Mouse (Mus musculus): ENCODE results near the gene Araf.
"Not testable (repeated sequence)": the region's sequence is repeated elsewhere in the genome, so short reads cannot be mapped to it uniquely, and the experiment has no call there.

Araf gene

DNA sequence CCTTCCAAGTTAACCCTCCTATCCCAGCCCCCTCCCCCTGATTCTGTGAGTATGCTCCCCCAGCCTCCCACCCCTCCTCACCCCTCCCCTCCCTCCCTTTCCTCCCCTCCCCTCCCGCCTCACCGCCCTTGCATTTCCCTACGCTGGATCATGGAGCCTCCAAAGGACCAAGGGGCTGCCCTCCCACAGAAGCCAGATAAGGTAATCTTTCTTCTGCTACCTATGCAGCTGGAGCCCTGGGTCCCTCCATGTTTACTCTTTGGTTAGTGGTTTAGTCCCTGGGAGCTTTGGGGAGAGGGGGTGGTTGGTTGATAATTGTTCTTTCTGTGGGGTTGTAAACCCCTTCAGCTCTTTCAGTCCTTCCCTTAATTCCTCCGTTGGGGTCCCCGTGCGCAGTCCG lies at the start of gene Araf:
Gene Araf, plus strand, starts transcription at position 134 of the 400 bp plus-strand sequence.
- DNase-seq, result no peak

DNA sequence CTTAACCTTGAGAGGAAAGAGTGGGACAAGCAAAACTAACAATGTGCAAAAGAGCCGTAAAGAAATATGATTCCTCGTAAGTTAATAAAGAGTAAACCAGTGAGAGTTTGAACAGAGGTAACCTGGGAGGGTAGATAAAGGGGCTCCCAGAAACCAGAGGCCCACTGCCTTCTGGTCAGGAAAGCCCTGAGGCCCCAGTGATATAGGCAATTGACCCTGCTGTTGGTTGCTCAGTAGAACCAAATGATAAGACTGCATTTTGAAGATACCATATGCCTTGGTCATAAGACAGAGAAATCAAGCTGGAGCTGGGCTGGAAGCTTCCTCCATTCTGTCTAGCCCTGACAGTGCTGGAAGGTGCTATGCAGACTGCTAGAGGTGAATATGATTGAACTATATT lies 48.8 kb upstream of the Araf start:
- no peak for DNase-seq

DNA sequence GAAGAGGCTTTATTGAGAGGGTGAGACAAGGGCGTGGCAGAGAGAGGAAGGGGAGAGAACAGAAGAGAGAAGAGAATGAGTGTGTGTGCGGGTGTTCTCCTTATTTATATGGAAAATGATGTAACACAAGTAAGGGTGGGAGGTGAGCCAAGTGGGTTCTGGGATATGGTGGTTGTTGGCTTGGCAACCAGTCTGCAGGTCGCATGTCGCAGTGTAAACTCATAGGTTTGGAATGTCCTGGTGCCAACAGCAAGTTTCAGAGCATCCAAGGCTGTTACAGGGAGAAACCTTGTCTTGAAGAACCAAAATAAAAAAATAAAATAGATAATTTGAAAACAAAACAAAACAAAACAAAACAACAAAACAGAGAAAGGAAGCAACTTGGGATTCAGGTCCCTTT lies 36.4 kb upstream of the Araf start:
- DNase-seq, result no peak

DNA sequence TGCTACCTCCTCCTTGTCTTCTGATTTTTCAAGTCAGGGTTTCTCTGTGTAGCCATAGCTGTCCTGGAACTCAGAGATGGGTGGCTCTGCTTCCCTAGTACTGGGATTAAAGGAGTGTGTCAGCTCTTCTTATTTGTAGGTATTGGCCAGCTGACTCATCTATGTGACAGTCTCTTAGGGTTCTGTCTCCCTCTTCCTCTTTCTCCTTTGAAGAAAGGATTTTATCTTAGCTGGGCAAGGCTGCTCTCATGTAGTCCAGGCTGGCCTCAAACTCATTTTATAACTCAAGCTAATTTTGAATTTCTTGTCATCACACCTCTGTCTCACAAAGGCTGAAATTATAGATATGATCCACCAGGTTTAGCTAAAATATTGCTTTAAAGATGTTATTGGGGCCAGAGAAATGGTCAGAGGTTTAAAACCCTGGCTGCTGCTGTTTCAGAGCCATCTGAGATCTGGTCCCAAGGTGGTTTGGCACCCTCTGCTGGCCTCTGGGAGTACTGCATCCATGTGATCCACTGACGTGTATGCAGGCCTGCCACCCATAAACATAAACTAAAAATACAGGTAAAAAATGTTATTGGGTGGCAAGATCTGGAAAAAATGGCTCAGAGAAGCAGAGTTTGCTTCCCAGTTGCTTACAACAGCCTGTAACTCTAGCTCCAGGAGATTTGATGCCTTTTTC lies 26.8 kb upstream of the Araf start:
- peak; percentile 68 for DNase-seq

DNA sequence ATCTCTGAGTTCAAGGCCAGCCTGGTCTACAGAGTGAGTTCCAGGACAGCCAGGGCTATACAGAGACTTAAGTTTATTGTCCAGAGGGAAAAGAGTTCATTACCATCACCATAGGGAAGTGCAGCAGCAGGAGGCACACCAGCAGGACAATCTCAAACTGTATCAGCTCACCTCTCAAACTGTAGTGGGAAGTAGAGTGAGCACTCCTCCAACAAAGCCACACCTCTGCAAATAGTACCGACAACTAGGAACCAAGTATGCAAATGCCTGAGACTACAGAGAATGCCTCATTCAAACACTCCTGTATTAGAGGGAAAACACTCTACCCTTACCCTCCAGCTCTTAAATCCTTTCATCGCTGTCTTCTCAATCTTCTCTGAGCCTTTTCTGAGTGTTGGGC lies 25.9 kb upstream of the Araf start:
- DNase-seq, result no peak

DNA sequence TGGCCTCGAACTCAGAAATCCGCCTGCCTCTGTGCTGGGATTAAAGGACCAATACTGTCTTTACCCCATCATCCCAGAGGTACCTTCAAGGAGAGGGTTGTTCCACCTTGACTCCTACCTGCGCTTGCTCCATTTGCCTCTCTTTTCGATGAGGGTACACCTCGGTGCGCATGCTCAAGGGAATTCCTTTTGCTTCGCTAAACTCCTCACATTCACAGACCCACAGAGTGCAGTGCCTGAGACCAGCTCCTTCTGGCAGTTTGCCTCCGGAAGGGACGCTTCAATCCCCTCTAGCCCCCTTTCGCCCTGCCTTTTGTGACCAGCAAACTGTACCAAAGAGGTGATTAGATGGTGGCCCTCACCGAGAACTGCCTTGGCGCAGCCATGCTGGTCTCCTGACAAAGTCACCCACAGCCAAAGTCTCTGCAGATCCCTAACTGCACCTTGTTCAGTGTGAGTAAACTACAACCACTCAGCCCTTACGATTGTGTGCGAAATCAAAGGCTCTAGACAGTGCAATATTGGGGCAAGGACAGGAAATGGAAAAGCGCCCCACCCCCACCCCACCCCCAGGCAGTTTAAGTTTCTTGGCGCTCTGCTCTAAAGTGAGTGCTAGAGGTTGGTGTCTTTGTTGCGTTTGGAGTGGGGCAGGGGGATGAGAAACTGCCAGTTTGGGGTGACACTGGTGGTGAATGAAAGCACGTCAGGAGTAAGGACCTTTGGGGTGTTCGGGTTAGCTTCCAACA lies 22.2 kb upstream of the Araf start:
- DNase-seq, result no peak

DNA sequence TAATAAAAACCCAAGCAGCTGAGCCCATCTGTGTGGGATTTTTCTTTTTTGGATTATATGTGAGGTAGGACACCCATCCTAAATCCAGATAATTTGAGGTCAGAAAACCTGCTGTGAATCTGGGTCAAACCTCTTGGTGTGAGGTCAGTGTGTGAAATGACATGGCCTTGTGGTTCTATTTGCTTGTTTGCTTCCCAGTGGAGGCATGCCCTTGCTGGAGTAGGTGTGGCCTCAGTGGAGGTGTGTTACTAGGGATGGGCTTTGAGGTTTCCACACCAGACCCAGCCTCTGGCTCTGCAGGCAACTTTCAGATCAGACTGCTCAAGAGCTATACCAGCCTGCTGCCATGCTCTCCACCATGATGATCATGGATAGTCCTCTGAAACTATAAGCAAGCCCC lies 20.0 kb upstream of the Araf start:
- no peak for DNase-seq

DNA sequence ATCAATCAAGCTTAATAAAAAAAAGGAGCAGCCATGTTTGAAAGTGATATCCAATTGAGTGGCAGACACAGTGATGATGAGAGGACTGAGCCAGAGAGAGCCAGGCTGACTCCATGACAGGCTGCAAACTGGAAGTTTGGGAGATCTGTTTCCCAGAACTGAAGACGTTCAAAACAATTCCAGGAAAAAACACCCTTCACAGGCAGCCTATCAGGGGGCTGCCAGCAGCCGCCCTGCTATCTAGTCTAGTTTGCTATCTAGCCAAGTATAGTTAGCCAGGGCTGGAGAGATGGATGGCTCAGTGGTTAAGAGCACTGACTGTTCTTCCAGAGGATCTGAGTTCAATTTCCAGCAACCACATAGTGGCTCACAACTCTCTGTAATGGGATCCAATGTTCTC lies 10.3 kb upstream of the Araf start:
- DNase-seq, result no peak

DNA sequence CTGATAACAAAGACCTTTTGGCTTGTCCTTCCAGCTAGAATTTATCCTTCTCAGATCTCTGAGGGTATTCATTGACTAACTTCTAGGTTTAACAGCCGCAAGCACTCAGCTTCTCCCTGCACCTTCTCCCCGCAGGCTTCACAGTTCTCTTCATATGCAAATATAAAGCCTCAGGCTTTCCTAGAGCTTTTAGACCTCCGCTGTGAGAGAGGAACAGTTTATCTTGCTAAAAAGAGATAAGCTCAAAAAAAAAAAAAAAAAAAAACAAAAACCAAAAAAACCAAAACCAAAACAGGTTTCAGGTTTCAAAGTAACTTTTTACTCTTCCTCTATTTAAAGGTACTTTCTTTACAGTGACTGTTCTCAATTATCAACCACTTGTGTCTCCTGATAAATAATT lies 5.2 kb upstream of the Araf start:
- DNase-seq, result no peak

DNA sequence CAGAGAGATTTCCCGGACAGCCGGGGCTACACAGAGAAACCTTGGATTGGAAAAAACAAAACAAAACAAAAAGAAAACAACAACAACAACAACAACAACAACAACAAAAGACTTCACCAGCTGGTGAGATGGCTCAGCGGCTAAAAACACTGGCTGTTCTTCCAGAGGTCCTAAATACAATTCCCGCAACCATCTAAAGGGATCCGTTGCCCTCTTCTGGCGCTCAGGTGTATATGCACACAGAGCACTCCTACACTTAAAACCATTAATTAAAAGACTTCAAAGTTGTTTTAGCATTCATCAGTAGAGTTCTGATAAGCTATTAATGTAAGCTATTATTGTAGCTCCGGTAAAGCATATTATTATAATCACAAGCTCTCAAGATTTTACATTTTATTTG lies 4.4 kb upstream of the Araf start:
- no peak for DNase-seq

DNA sequence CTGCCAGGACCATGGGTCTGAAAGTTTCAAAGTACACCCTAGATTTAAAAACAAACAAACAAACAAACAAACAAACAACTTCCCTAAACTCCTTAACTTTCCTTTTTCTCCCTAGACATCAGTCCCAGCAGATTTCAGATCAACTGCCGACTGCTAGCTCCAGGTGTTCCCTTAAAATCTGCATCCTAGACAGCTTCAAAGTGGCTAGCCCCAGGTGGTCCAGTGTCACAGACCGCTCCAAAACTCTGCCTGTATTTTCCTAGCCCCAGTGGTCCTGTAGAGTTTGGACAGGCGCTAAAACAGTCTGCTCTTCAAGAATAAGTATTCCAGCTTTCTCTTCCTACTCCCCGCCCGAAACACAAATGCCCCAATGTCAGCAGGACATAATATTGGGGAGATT lies 3.4 kb upstream of the Araf start:
- no peak for DNase-seq

DNA sequence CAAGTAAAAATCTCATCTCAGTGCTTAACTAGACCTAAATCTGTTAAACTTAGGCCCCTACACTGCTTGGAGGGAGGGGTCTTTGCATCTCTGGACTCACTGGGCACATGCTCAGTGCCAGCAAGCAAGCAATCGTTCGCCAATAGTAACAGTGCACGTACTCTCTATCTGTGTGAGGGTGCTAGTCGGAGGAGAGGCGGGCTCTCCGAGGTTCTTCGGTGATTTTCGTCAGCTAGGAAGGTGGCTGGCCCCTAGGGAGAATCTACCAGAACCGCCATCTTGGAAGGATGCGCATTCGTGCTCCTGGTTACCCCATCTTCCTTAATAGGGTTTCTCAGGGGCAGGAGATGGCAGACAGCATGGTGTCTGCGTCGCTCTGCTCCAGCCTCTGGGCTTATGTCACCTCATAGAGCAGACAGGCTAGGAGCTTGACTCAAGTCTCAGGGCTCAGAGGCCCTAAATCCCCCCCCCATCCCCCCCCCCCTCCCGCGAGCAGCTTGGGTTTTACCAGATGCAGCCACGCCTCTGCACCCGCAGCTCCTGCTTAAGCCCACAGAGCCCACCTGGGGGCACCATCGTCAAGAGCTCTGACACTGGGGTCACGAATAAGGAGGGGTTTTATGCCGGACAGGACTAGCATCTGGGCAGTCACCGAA lies 655 bp downstream of the Araf start:
- DNase-seq, result peak; percentile 89

DNA sequence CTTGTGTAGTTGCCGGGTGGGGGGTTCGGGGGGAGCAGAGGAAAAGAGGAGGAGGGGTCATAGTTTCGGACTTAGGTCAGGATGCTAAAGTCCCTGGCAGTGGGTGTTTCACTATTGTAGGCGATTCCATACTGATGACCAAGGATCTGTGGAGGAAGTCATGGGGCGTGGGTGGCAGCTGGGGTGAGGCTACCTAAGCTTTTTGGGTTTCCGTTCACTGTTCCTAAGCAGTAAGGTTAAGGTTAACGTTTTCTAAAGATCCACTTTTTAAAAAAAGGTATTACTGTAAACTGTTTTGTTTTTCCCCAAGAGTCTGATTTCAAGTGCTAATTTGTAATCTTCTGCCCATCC lies 1.2 kb downstream of the Araf start:
- no peak for DNase-seq

DNA sequence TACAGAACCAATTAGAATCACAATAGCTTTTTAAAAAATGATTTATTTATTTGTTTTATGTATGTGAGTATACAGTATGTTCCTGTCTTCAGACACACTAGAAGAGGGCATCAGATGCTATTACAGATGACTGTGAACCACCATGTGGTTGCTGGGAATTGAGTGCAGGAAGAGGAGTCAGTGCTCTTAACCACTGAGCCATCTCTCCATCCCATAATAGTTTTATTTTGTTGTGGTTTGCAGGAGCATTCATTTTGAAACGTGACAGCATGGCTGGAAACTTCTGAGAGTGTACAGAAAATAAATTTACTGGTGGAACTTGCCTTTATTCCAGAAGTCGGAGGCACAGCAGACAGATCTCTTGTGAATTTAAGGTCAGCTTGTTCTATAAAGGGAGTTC lies 3.8 kb downstream of the Araf start:
- no peak for DNase-seq

DNA sequence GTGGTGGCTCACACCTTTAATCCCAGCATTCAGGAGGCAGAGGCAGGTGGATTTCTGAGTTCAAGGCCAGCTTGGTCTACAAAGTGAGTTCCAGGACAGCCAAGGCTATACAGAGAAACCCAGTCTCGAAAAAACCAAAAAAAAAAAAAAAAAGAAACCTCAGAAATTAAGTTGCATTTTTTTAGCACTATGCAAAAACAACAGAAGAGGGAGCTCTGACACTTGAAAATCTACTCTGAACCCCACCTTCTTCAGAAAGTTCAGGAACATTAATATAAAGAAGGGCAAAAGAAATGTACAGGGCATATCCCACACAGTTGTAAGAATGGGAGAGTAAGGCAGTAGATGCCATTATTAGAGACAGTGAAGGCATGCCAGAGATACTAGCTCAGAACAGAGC lies 6.7 kb downstream of the Araf start:
- DNase-seq, result not testable (repeated sequence)

DNA sequence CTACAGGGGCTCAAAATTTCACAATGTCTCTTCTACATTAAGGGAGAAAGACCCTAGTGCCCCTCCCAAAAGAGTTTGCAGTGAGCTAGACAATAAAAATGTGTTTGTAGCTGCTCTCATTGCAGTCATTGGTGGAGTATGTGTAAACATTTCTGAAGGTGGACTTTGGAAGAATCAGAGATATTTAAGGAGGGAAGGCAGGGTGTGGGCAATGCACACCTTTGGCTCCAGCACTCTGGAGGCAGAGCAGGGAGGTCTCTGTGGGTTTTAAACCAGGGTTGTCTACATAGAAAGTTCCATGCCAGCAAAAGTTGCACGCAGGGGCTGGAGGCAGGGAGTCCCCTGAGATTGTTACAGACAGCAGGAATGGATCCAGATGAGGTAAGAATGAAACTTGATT lies 8.7 kb downstream of the Araf start:
- no peak for DNase-seq

DNA sequence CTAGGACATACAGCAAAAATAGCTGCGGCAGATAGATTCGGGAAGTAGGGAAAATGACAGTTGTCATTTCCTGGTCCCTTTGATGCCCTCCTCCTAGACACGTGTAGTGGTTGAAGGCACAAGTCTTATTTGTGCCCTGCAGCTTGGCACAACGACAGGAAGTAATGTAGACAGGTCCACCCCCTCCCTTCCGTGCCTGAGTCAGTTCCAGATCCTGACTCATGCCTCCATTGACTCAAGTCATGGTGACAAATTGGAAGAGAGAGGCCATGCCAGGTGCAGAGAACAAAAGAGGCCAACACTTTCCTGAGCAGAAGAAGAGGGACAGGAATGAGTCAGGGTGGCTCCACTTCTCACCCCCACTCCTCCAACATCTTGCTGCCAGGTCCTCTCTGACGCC lies 19.4 kb downstream of the Araf start:
- DNase-seq, result peak; percentile 37

DNA sequence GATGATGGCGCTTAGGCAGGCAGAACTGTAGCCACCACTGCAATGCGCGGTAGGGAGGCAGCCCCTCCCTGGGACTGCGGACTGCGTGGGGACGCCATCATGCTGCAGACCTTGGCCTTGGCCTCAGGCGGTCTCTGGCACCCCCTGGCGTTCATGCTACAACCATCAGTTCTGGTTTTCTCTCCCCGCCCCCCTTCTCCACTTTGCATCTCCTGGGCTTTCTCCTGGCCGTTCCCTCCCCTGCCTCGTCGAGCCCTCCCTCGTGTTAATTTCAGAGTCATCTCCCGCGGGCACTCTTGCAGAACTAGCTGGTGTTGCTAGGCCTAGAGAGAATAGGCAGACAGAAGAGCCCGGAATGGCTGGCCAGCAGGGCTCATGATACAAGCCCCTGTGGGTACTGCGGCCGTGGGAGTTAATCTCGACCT lies 21.6 kb downstream of the Araf start:
- DNase-seq, result peak; percentile 85

DNA sequence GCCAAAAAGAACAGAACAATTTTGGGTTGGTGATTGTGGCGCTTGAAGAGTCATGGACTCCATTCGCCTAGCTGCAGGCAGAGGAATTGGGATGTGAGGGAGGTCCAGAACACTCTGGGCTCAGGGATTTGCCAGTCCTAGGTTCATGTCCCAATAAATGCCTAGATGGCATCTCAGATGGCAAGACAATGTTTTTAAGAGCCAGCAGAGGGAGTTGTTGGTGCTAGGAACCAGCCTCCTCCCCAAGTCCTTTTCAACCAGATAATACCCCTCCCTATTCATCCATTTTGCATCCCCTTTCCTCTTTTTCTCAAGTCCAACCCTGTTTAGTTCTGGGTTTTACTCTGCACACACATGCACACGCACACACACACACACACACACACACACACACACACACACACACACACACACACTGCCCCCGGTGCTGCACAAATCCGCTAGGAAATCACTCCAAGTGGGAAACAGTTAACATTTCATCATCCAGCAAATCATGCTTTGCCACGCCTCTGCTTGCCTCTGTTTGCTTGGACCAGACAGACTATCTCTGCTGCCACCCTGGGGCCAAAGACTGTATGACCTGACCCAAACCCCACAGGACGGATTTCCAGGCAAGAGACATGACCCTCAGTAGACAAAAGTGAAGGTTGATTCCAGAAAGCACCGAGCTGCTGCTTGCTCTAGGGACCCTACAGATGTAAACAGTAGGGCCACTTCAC lies 22.3 kb downstream of the Araf start:
- DNase-seq, result peak; percentile 73

DNA sequence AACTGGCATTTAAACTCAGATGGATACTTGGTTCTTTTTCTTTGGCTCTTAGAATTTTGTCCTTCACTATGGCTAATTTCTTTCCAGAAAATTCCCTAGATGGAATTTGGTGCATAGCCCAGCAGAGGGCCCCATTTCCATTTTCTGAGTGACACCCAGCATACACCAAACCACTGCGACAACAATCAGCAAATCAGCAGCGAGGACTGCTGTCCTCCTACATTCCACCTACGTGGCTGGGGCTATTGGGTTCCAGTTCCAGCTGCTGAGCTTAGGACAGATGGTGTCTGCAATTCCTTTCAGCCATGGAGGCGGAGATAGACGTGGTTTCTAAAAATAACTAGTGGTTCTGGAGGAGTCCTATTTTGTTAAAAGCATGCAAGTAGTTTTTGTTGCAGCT lies 31.3 kb downstream of the Araf start:
- peak; percentile 69 for DNase-seq

DNA sequence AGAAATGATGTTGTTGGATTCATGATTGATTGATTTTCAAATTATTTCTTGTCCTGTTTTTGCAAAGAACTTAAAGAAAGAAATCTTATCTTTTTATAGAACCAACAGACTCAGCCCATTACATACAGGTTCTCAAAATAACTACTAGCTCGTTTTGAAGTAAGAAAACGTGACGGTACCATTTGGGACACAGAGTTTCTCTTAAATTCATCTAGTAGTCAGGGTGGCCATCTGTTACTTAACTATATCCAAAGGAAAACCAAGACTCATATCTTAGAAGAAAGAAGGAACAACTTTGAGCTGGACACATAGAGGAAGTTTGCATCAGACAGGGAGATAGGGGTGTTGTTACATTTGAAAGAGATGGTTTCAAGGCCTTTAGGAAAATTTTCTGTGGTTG lies 49.6 kb downstream of the Araf start:
- DNase-seq, result no peak

DNA sequence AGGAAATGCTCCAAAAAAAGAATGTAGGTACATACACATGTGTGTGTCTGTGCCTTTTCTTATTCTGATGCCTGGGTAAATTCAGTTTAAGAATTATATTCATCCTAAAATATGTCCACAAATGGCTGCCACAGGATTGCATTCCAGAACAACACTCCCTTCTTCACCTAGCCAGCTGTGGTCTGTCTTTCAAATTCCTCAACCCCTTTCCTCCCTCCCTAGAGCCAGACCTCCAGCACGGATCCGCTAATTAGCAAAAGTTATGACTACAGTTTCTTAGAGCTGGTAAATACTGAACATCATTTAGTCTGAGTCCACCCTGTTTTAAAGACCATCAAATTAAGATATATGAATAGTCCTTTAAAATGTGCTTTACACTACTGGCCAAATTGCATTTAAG lies 50.2 kb downstream of the Araf start:
- no peak for DNase-seq

DNA sequence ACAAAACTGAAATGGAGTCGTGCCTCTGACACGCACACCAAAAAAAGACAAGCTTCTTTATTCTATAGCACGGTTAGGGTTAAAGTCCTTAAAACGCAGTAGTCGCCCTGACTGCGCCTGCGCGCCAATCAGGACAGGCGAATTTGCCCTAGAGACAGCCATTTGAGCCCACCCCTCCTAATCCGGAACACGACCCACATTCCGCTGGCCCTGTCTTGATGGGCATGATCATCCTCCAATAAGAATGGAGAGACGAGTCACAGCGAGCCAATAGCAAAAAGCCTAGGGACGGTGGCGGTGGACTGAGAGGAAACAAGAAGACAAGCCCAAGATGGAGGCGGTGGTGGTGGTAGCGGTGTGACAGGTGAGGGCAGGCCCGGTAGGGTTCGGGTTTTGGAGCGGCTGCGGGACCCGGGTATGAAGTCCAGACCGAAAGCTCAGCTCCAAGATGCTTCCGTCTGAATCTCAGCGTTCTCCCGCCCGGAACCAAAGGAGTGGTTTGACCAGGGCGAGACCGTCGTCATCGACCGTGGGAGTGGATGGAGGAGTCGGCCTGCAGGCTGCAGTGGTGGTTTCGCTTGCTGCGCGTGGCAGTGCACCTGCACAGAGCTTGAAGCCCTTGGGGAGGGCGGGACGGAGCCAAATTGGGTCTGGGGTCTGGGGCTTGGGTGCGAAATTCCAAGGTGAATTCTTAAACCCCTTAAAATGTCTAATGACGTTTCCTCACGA lies 50.8 kb downstream of the Araf start:
- peak; percentile 95 for DNase-seq

Data from cerebellum, adult 11-12 months (tissue).